Mouse (Mus musculus) lung, embryonic 14.5 days (tissue): ENCODE results near the gene Cdyl. TPM values are rescaled to one million over a fixed set of nuclear protein-coding genes. Genes with fewer than 3 reads are reported as not detected.

Experiments used
- ATAC-seq: fragments of 200-750 bp; cut with Nextera tagmentation; 2 replicates; pipeline ENCODE4 v1.8.0; 2017; ENCODE audit warnings: mild to moderate bottlenecking, moderate TSS enrichment, moderate library complexity; ENCODE audit not compliant: insufficient read depth
- DNase-seq: peaks from one replicate; pipeline ENCODE4 v3.0.0-alpha.2; 2015
- H3K27ac ChIP-seq: fragments of 300-500 bp; sonication (generic); 2 replicates; pipeline ENCODE4 v1.5.1; 2014; ENCODE audit warnings: low read depth, mild to moderate bottlenecking, moderate library complexity
- H3K27me3 ChIP-seq: fragments of 300-500 bp; sonication (generic); 2 replicates; pipeline ENCODE4 v1.6.1; 2014; ENCODE audit warnings: low read length, control low read depth; ENCODE audit not compliant: insufficient read depth
- H3K36me3 ChIP-seq: fragments of 300-500 bp; sonication (generic); 2 replicates; pipeline ENCODE4 v1.6.1; 2014; ENCODE audit warnings: control low read depth; ENCODE audit not compliant: insufficient read depth
- H3K4me1 ChIP-seq: fragments of 300-500 bp; sonication (generic); 2 replicates; pipeline ENCODE4 v1.6.1; 2014; ENCODE audit warnings: antibody characterized with exemption, control low read depth; ENCODE audit not compliant: insufficient read depth
- H3K4me2 ChIP-seq: fragments of 300-500 bp; sonication (generic); 2 replicates; pipeline ENCODE4 v1.6.1; 2014; ENCODE audit warnings: mild to moderate bottlenecking
- H3K4me3 ChIP-seq: fragments of 300-500 bp; sonication (generic); 2 replicates; pipeline ENCODE4 v1.5.1; 2014; ENCODE audit warnings: low read depth, low read length
- H3K9ac ChIP-seq: fragments of 300-500 bp; sonication (generic); 2 replicates; pipeline ENCODE4 v1.6.1; 2014
- H3K9me3 ChIP-seq: fragments of 300-500 bp; sonication (generic); 2 replicates; pipeline ENCODE4 v1.6.1; 2016; ENCODE audit warnings: low read depth, low read length, control low read depth
- CTCF ChIP-seq: IDR thresholded peaks from 2 replicates; pipeline ENCODE4 v1.5.1; 2016; ENCODE audit warnings: antibody characterized with exemption, low read depth
- WGBS: fragments of 180-500 bp; shearing (Covaris S2); extraction: QIAGEN DNeasy Blood & Tissue Kit; methylation state at CpG from one replicate; pipeline ENCODE4 v1.1.7; 2014; 5-methylcytosine and 5-hydroxymethylcytosine counted together
- polyA plus RNA-seq: library from polyadenylated mRNA; unstranded; fragments of >200 nt; fragmentation: Nextera tagmentation; extraction: Ambion mirVana; gene quantifications from 2 replicates; pipeline ENCODE4 v1.2.1, GENCODE M21; 2014

Cdyl gene
- polyA plus RNA-seq, 1 experiment from 2014 or later: 24.1 TPM

DNA sequence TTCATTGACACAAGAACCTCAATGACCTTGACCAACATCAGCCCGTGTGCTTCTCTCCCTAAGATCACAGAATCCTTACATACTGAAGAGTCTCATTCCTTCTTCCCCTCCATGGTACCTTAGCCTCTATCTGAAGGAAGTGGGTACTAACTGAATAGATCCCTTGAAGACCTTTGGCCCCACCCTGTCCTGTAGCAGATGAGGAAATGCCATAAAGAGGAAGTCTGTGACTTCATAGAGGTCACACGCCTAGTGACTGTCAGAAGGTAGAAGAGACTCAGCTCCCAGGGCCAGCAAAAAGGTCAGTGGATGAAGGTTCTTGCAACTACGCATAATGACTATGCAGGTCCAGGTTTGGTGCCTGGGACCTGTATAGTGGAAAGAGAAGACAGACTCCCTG, 5.8 kb downstream of the Cdyl start:
- H3K36me3 ChIP-seq: no peaks in the 10 kb centered on the region
- H3K4me1 ChIP-seq: no peaks in the 10 kb centered on the region
- ATAC-seq (no peak), DNase-seq (no peak)
- H3K27me3 ChIP-seq: no peaks in the 10 kb centered on the region
- H3K4me2 ChIP-seq: no peak overlapping the region
- no peak overlapping the region for H3K27ac ChIP-seq
- no peak overlapping the region for H3K4me3 ChIP-seq
- H3K9ac ChIP-seq: no peak overlapping the region
- H3K9me3 ChIP-seq: no peaks in the 10 kb centered on the region
- no peak for TF ChIP-seq CTCF
- WGBS: 81% methylated on average over 3 of the region's 3 CpGs

DNA sequence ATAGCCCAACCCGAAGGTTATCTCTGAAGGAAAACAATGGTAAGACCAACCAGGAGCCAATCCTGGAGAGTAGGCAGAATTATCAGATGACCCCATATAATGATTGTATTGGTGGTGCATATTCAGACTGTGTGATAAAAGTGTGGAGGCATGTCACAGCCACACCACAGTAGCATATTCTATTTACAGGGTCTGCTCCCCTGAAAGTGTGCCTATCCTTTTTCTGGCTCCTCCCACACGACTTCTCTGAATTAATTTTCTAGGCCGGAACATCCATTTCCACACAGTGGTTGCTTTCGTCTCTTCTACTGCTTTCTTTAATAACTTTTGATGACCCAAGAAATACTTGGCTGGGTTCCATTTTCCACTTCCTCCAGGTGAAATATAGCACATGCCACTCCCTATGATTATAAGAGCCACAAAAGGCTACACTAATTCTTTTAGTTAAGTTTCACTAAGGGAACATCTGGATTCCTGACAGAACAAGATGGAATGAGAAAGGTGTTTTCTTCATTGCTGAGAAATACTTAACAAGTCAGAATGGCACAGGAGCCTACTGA, 10.4 kb downstream of the Cdyl start:
- DNase-seq (peak; percentile 5), ATAC-seq (no peak)
- no peak overlapping the region for H3K27ac ChIP-seq
- H3K27me3 ChIP-seq: no peaks in the 10 kb centered on the region
- H3K36me3 ChIP-seq: no peaks in the 10 kb centered on the region
- no peak overlapping the region for H3K9ac ChIP-seq
- 55% methylated on average over 4 of the region's 4 CpGs for WGBS
- no peaks in the 10 kb centered on the region for H3K4me1 ChIP-seq
- H3K9me3 ChIP-seq: no peaks in the 10 kb centered on the region
- H3K4me2 ChIP-seq: no peak overlapping the region
- TF ChIP-seq CTCF: no peak
- no peak overlapping the region for H3K4me3 ChIP-seq

DNA sequence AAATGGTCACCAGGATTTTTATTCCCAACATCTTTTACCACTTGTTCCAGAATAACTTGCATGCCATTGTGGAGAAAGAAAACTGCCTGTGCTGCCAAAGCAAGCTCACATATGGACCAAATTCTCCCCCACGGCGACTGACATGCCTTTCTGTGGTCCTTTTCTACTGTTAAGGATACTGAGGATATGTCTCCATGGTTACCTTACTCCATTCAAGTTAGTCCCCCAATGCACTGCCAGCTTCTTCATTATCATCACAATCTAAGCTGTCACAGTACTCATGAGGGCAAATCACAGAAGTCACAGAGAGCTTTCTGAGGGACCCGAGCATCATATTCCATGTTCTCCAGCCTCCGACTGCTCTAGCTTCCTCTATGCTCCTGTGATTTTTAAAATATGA, 11.2 kb downstream of the Cdyl start:
- Histone ChIP-seq H3K9me3 (no peaks in the 10 kb centered on the region), H3K27ac (no peak overlapping the region), H3K4me2 (no peak overlapping the region), H3K27me3 (no peaks in the 10 kb centered on the region), H3K4me3 (no peak overlapping the region), H3K9ac (no peak overlapping the region), H3K36me3 (no peaks in the 10 kb centered on the region), H3K4me1 (no peaks in the 10 kb centered on the region)
- TF ChIP-seq CTCF: no peak
- no peak for DNase-seq
- no peak for ATAC-seq
- 81% methylated on average over 4 of the region's 4 CpGs for WGBS

DNA sequence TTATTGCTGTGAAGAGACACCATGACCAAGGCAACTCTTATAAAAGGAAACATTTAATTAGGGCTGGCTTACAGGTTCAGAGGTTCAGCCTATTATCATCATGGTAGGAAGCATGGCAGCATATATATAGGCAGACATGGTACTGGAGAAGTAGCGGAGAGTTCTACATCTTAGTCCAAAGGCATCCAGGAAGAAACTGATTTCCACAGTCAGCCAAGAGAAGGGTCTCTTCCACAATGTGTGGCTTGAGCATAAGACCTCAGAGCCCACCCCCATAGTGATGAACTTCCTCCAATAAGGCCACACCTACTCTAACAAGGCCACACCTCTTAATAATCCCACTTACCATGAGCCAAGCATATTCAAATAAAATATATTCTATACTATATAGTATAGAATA, 17.3 kb downstream of the Cdyl start:
- no peaks in the 10 kb centered on the region for H3K4me1 ChIP-seq
- H3K9me3 ChIP-seq: no peaks in the 10 kb centered on the region
- no peak overlapping the region for H3K9ac ChIP-seq
- no peak overlapping the region for H3K27ac ChIP-seq
- H3K36me3 ChIP-seq: no peaks in the 10 kb centered on the region
- DNase-seq (no peak), ATAC-seq (no peak)
- TF ChIP-seq CTCF: no peak
- no peaks in the 10 kb centered on the region for H3K27me3 ChIP-seq
- H3K4me2 ChIP-seq: no peak overlapping the region
- no peak overlapping the region for H3K4me3 ChIP-seq
- WGBS: 97% methylated on average over 1 of the region's 1 CpGs

DNA sequence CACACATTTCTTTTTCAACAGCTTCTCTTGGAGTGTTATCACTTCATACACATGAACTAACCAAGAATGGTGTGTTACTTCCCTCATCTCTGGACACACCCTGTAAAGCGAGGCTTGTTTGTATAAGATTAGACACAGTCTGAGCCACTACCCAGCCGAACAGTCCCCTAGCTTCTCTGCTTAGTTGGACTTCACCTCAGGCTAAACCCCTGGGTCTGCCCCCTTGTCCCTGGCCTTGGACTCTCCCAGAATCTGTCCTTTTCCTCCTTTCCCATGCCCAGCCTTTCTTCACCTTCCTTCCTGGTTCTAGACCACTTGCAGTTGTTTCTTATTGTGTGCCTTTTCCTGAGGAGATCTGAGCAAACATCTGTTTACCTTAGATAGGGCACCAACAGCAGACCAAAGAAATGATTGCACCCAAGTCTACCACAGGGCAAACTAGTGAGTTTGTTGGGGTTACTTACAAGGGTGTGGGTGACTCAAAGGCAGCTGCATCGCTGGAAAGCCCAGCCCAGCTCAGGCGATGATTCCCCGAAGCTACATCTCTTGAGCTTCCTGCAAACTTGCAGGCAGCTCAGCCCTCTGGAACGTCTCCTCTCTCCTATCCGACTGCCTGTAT, 17.9 kb downstream of the Cdyl start:
- 67% methylated on average over 7 of the region's 7 CpGs for WGBS
- Histone ChIP-seq H3K4me1 (no peaks in the 10 kb centered on the region), H3K9me3 (no peaks in the 10 kb centered on the region), H3K27ac (peak overlapping the region; percentile 47; the same call in 1 of the 2 replicates), H3K4me3 (no peak overlapping the region), H3K27me3 (no peaks in the 10 kb centered on the region), H3K9ac (no peak overlapping the region), H3K36me3 (no peaks in the 10 kb centered on the region), H3K4me2 (no peak overlapping the region)
- DNase-seq: no peak
- peak; percentile 71 for ATAC-seq
- TF ChIP-seq CTCF: no peak

DNA sequence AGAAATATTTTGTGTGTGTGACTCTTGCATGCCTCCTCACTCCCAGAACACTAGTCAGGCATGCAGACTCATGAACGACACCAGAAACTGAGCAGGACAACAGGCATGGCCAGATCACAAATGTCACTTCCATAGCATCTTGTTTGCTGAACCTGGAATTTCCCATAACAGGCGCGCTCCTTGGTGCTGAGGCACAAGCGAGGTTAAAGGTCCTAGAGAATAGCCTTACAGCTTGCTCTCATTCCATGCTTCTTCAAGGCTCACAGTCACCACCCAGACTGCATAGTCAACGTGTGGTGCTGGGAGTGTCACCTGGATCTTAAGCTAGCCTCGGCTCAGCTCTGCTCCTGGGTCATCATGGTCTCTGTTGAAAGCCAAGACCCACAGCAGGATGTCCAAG, 19.1 kb downstream of the Cdyl start:
- no peak overlapping the region for H3K27ac ChIP-seq
- ATAC-seq (no peak), DNase-seq (no peak)
- 87% methylated on average over 6 of the region's 6 CpGs for WGBS
- no peaks in the 10 kb centered on the region for H3K9me3 ChIP-seq
- no peaks in the 10 kb centered on the region for H3K36me3 ChIP-seq
- no peak overlapping the region for H3K9ac ChIP-seq
- H3K27me3 ChIP-seq: no peaks in the 10 kb centered on the region
- H3K4me1 ChIP-seq: no peaks in the 10 kb centered on the region
- no peak for TF ChIP-seq CTCF
- no peak overlapping the region for H3K4me2 ChIP-seq
- no peak overlapping the region for H3K4me3 ChIP-seq

DNA sequence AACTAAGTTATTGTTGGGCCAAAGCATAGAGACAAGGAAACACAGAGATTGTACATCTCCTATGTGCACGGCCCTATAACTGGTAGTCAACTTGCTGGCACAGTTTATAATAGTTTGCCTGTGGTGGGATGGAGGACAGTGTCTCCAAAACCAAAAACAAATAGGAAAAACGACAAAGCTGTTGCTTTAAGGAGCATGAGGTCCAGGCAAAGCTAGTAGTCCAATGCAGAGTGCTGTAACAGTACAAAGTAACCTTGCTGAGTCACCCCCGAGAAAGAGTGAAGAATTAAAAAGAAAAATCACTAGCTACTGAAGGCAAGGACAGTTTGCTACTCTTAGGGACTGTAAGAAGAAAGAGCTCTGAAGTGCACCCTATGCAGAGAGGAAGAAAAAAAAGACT, 21.7 kb downstream of the Cdyl start:
- H3K9ac ChIP-seq: no peak overlapping the region
- no peaks in the 10 kb centered on the region for H3K27me3 ChIP-seq
- no peaks in the 10 kb centered on the region for H3K4me1 ChIP-seq
- H3K27ac ChIP-seq: no peak overlapping the region
- H3K4me2 ChIP-seq: no peak overlapping the region
- no peaks in the 10 kb centered on the region for H3K36me3 ChIP-seq
- TF ChIP-seq CTCF: no peak
- ATAC-seq (no peak), DNase-seq (no peak)
- no peaks in the 10 kb centered on the region for H3K9me3 ChIP-seq
- H3K4me3 ChIP-seq: no peak overlapping the region
- WGBS: 83% methylated on average over 3 of the region's 3 CpGs
